Mouse (Mus musculus) spleen, postnatal 36 days (tissue): Measurements from ENCODE around the gene Tmem132d.
"Not testable (repeated sequence)": the region's sequence is repeated elsewhere in the genome, so short reads cannot be mapped to it uniquely, and the experiment has no call there.

Experiments used
- DNase-seq, 2 experiments: peaks; one replicate each; pipeline ENCODE4 v3.0.0; 2022; ENCODE audit warnings: low spot score in 2 of 2, mixed read lengths in 1 of 2

Gene Tmem132d

DNA sequence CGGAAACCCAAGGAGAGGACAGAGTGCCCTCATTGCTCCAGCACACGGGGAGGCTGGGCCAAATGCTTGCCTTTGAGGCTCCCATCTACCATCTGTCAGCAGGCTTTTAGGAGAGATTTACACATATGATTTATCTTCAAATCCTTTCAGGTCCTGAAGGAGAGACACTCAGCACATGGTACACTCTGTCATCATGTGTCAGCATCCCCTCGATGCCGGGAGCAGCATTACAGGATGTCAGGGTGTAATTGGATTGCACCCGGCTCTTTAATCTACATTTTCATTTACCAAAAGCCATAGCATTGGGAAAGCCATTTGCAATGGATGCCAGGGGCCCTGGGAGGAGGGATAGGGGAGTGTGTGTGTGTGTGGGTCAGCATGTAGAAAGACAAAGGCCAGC lies 651.7 kb downstream of the Tmem132d start:
- no peak for DNase-seq

GRCm38 (mm10) chr5:127775749-127776148 lies 657.1 kb downstream of the Tmem132d start:
- no peak for DNase-seq

GRCm38 (mm10) chr5:127758576-127758975 lies 674.3 kb downstream of the Tmem132d start:
- DNase-seq, result no peak

- no peak for DNase-seq
Measured at GRCm38 (mm10) chr5:127756671-127757423, 676.0 kb downstream of the Tmem132d start.

DNA sequence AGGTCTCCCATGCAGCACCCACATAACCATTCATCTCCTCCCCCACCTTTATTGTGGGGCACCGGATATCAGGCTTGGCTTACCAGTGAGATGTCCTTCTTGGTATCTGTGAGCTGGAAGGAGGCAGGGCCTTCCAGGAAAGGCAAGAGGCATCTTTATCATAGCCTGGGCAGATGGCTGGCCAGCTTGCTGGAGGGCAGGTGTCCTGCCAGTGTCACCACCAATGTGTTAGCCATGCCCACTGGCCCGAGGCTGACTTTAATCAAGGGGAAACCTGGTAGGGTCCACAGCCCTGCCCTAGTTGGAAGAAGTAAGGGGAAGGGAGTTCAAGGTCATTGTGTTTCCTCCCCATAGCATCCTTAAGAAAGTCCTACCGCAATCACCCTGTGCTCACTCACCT lies 676.9 kb downstream of the Tmem132d start:
- DNase-seq, result no peak

GRCm38 (mm10) chr5:127755594-127755993 lies 677.3 kb downstream of the Tmem132d start:
- no peak for DNase-seq

DNA sequence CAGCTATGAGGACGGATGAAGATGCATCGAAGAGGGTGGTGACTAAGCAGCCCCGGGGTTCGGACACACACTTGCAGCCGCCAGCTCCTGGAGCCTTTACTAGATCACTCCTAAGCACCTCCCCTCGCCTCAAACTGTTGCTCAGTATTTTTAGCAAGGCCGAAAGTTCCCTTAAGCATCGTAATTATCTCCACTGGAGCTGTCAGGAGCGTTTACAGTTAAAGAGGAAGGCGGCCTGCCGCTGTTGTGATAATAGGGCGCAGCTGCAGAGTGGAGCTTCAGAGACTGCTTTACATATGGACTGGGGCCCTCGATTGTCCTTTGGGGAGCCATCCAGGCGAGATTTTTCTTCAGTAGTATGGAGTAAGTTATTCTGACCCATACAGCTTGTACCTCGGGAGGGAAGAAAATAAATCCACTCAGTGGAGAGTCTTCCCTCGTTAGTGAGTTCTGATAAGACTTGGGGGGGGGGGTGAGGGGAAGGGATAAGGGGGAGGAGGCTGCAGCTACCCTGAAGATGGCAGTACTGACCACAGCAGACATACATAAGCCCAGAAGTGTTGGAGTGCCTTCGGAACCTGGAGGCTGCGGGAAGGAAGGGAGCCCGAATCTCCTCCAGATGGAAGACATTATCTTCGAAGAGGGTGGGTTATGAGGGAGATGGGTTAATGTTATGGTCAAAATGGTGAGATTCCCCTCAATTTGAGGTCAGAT lies 681.5 kb downstream of the Tmem132d start:
- DNase-seq, result no peak

DNA sequence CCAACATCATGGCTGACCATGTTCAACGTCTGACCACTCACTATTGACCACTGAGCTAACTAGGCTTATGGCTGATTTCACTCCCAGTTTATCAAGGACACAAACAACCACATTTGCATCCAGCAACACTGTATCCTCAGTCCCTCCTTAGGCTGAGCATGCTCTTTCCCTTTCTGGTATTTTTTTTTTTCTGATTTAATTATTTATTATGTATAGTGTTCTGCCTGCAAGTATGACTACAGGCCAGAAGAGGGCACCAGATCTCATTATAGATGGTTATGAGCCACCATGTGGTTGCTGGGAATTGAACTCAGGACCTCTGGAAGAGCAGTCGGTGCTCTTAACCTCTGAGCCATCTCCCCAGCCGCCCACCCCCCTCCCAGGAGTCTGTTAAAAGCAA lies 683.3 kb downstream of the Tmem132d start:
- not testable (repeated sequence) for DNase-seq

GRCm38 (mm10) chr5:127741331-127741730 lies 691.5 kb downstream of the Tmem132d start:
- DNase-seq, result no peak
